Mouse (Mus musculus) CH12.LX (cell line): ENCODE measurements around the gene Fam166a. TPM values are rescaled to one million over a fixed set of nuclear protein-coding genes. Genes with fewer than 3 reads are reported as not detected.

Source experiments
- DNase-seq: peaks from one replicate; pipeline ENCODE4 v3.0.0-alpha.2; 2013; ENCODE audit errors: extremely low read depth
- H3K27ac ChIP-seq: 2 replicates; pipeline ENCODE4 v1.5.1; 2012; ENCODE audit warnings: low read depth, mild to moderate bottlenecking, control low read depth, moderate library complexity; ENCODE audit not compliant: insufficient read depth
- H3K27me3 ChIP-seq: replicated peaks from 2 replicates; pipeline ENCODE3; 2012; ENCODE audit warnings: inconsistent platforms
- H3K36me3 ChIP-seq, 2 experiments: replicated peaks in 1 of 2; 2 replicates each; pipeline versions ENCODE3 to v1.6.1; 2012; ENCODE audit warnings: inconsistent platforms in 1 of 2, low read length in 1 of 2, mild to moderate bottlenecking in 1 of 2, mixed read lengths in 1 of 2, moderate library complexity in 1 of 2; ENCODE audit not compliant: control insufficient read depth in 1 of 2, insufficient read depth in 1 of 2
- H3K4me1 ChIP-seq, 2 experiments: 2 replicates each; pipeline ENCODE4 v1.6.1; 2012; ENCODE audit warnings: inconsistent platforms in 1 of 2, moderate library complexity in 1 of 2; ENCODE audit not compliant: insufficient read depth in 2 of 2, control insufficient read depth in 1 of 2
- H3K4me2 ChIP-seq: 2 replicates; pipeline ENCODE4 v1.6.1; 2012; ENCODE audit warnings: low read depth, mild to moderate bottlenecking, control low read depth; ENCODE audit not compliant: poor library complexity, insufficient read depth, severe bottlenecking
- H3K4me3 ChIP-seq, 3 experiments: fragments of 150-350 bp in 1 of 3; sonication (generic) in 1 of 3; replicated peaks in 1 of 3; 2 replicates each; pipeline versions ENCODE3 to v1.5.1; 2011 to 2012; ENCODE audit warnings: low read depth in 2 of 3, low read length in 2 of 3, mild to moderate bottlenecking in 2 of 3, moderate library complexity in 2 of 3, control low read depth in 1 of 3, improper control_type of control experiment in 1 of 3, inconsistent platforms in 1 of 3, mixed read lengths in 1 of 3; ENCODE audit not compliant: poor library complexity in 1 of 3
- H3K79me2 ChIP-seq: replicated peaks from 2 replicates; pipeline ENCODE4 v1.6.1; 2012; ENCODE audit warnings: mild to moderate bottlenecking, moderate library complexity; ENCODE audit not compliant: control insufficient read depth, poor library complexity, insufficient read depth, severe bottlenecking; ENCODE audit errors: extremely low read depth
- H3K9ac ChIP-seq: 2 replicates; pipeline ENCODE4 v1.6.1; 2012; ENCODE audit warnings: low read depth, mild to moderate bottlenecking, control low read depth, moderate library complexity; ENCODE audit not compliant: insufficient read depth
- H3K9me3 ChIP-seq: replicated peaks from 2 replicates; pipeline ENCODE3; 2012; ENCODE audit warnings: low read length, inconsistent platforms, mixed read lengths
- BHLHE40 ChIP-seq: IDR thresholded peaks from 2 replicates; pipeline ENCODE4 v1.6.1; 2011; ENCODE audit warnings: mild to moderate bottlenecking, low read depth, low read length, improper control_type of control experiment
- CHD1 ChIP-seq: IDR thresholded peaks from 2 replicates; pipeline ENCODE4 v1.6.1; 2012; ENCODE audit warnings: low read depth, low read length, improper control_type of control experiment, inconsistent platforms
- CHD2 ChIP-seq: IDR thresholded peaks from 2 replicates; pipeline ENCODE4 v1.6.1; 2011; ENCODE audit warnings: low read length, improper control_type of control experiment
- EP300 ChIP-seq: IDR thresholded peaks from 2 replicates; pipeline ENCODE4 v1.6.1; 2011; ENCODE audit warnings: low read length, improper control_type of control experiment
- ETS1 ChIP-seq: conservative IDR thresholded peaks from 2 replicates; pipeline ENCODE4 v1.6.1; 2012; ENCODE audit warnings: low read depth, mild to moderate bottlenecking, inconsistent platforms, low read length, improper control_type of control experiment, moderate library complexity
- HCFC1 ChIP-seq: IDR thresholded peaks from 2 replicates; pipeline ENCODE4 v1.6.1; 2012; ENCODE audit warnings: low read depth, mild to moderate bottlenecking, inconsistent platforms, low read length, improper control_type of control experiment
- IRF4 ChIP-seq: IDR thresholded peaks from 2 replicates; pipeline ENCODE4 v1.6.1; 2014; ENCODE audit warnings: low read depth, mild to moderate bottlenecking, inconsistent platforms, low read length, improper control_type of control experiment
- JUND ChIP-seq: conservative IDR thresholded peaks from 2 replicates; pipeline ENCODE4 v1.6.1; 2011; ENCODE audit warnings: low read depth, low read length, improper control_type of control experiment
- MAZ ChIP-seq: IDR thresholded peaks from 2 replicates; pipeline ENCODE4 v1.6.1; 2012; ENCODE audit warnings: low read depth, mild to moderate bottlenecking, inconsistent platforms, low read length, improper control_type of control experiment, moderate library complexity
- MXI1 ChIP-seq: IDR thresholded peaks from 2 replicates; pipeline ENCODE4 v1.6.1; 2011; ENCODE audit warnings: mild to moderate bottlenecking, low read depth, low read length, improper control_type of control experiment
- MYC ChIP-seq: IDR thresholded peaks from 2 replicates; pipeline ENCODE4 v1.6.1; 2011; ENCODE audit warnings: low read depth, mild to moderate bottlenecking, improper control_type of control experiment, low read length
- NELFE ChIP-seq: IDR thresholded peaks from 2 replicates; pipeline ENCODE4 v1.6.1; 2011; ENCODE audit warnings: low read depth, low read length, improper control_type of control experiment
- POLR2A ChIP-seq: IDR thresholded peaks from 2 replicates; pipeline ENCODE4 v1.6.1; 2011; ENCODE audit warnings: low read depth, mild to moderate bottlenecking, improper control_type of control experiment, low read length
- POLR2AphosphoS2 ChIP-seq: IDR thresholded peaks from 2 replicates; pipeline ENCODE4 v1.6.1; 2011; ENCODE audit warnings: low read depth, low read length, improper control_type of control experiment
- RAD21 ChIP-seq: IDR thresholded peaks from 2 replicates; pipeline ENCODE4 v1.6.1; 2011; ENCODE audit warnings: low read depth, mild to moderate bottlenecking, low read length, improper control_type of control experiment, moderate library complexity
- RCOR1 ChIP-seq: conservative IDR thresholded peaks from 2 replicates; pipeline ENCODE4 v1.6.1; 2012; ENCODE audit warnings: low read depth, mild to moderate bottlenecking, inconsistent platforms, low read length, improper control_type of control experiment
- SIN3A ChIP-seq: IDR thresholded peaks from 2 replicates; pipeline ENCODE4 v1.6.1; 2012; ENCODE audit warnings: low read length, improper control_type of control experiment, inconsistent platforms
- ZKSCAN1 ChIP-seq: IDR thresholded peaks from 2 replicates; pipeline ENCODE4 v1.6.1; 2012; ENCODE audit warnings: low read depth, inconsistent platforms, low read length, improper control_type of control experiment, borderline replicate concordance
- ZMIZ1 ChIP-seq: IDR thresholded peaks from 2 replicates; pipeline ENCODE4 v1.6.1; 2012; ENCODE audit warnings: low read depth, mild to moderate bottlenecking, inconsistent platforms, low read length, improper control_type of control experiment
- ZNF384 ChIP-seq: IDR thresholded peaks from 2 replicates; pipeline ENCODE4 v1.6.1; 2012; ENCODE audit warnings: low read depth, low read length, improper control_type of control experiment, inconsistent platforms
- dilution Hi-C: fragments of 300-500 bp; cut with MboI; formaldehyde crosslinking; loops from 2 replicates; pipeline ENCODE4 v1.14.3; 2020; ENCODE audit warnings: low sequenced_read_pairs; ENCODE audit not compliant: extremely low pct_unique_long_range_greater_than_20kb, extremely low pct_ligation_motif_present
- in situ Hi-C: fragments of 300-500 bp; cut with MboI; formaldehyde crosslinking; loops from 3 replicates; pipeline ENCODE4 v1.14.3; 2019; ENCODE audit warnings: low sequenced_read_pairs, low pct_ligation_motif_present, low pct_unique_long_range_greater_than_20kb, mixed read lengths
- polyA plus RNA-seq: library from polyadenylated mRNA; unstranded; fragments of >175 nt; gene quantifications from 2 replicates; pipeline ENCODE4 v1.2.1, GENCODE M21; 2012; ENCODE audit warnings: low read depth; ENCODE audit not compliant: insufficient read length
- total RNA-seq, 2 experiments: library from RNA; depleted of rRNA; stranded (reverse); fragments of 300-350 nt in 1 of 2; fragments of >200 nt in 1 of 2; gene quantifications; 2 replicates each; pipeline ENCODE4 v1.2.3; 2012 to 2014

Fam166a gene
- total and polyA plus RNA-seq, 3 experiments: 0.38 to 23.4 TPM; not detected in 1

- Histone ChIP-seq H3K4me1 (peaks cover 14 to 36% of the 10 kb centered on the region in 2 experiments), H3K36me3 (peaks cover 28 to 60% of the 10 kb centered on the region in 2 experiments), H3K9me3 (no peaks in the 10 kb centered on the region), H3K4me2 (peak overlapping the region; percentile 62), H3K27me3 (no peaks in the 10 kb centered on the region), H3K27ac (peak overlapping the region; percentile 96), H3K79me2 (peaks cover 16% of the 10 kb centered on the region), H3K4me3 (peak overlapping the region in 1 of 3 experiments; percentile 61), H3K9ac (peak overlapping the region; percentile 49; the same call in 1 of the 2 replicates)
- TF ChIP-seq ZNF384 (no peak), RCOR1 (no peak), JUND (no peak), MXI1 (no peak), NELFE (no peak), ZKSCAN1 (no peak), MYC (no peak), RAD21 (no peak), POLR2AphosphoS2 (no peak), CHD2 (no peak), SIN3A (no peak), ZMIZ1 (no peak), HCFC1 (no peak), EP300 (no peak), ETS1 (no peak), CHD1 (no peak), MAZ (no peak), BHLHE40 (no peak), IRF4 (no peak)
- no peak for DNase-seq
- dilution Hi-C loops: no loop called here
- in situ Hi-C loops: no loop called here
These were observed 21.4 kb upstream of the Fam166a start for GRCm38 (mm10) chr2:25197191-25197590.

- Histone ChIP-seq H3K4me3 (no peak overlapping the region), H3K4me2 (no peak overlapping the region), H3K9me3 (no peaks in the 10 kb centered on the region), H3K27ac (no peak overlapping the region), H3K79me2 (peaks cover 13% of the 10 kb centered on the region), H3K27me3 (no peaks in the 10 kb centered on the region), H3K9ac (no peak overlapping the region), H3K4me1 (peaks cover 14 to 33% of the 10 kb centered on the region in 2 experiments), H3K36me3 (peaks cover 35 to 65% of the 10 kb centered on the region in 2 experiments)
- in situ Hi-C loops (no loop called here), dilution Hi-C loops (no loop called here)
- no peak for DNase-seq
- no peak for TF ChIP-seq JUND
- 0 out of 2 replicates have a peak, but pooled peaks have one; percentile 5 for TF ChIP-seq POLR2A
These were observed 20.6 kb upstream of the Fam166a start for GRCm38 (mm10) chr2:25197946-25198345.
